Mouse (Mus musculus): ENCODE data around the gene Hsd17b3. TPM values are rescaled to one million over a fixed set of nuclear protein-coding genes. Genes with fewer than 3 reads are reported as not detected.
"Not testable (repeated sequence)": the region's sequence is repeated elsewhere in the genome, so short reads cannot be mapped to it uniquely, and the experiment has no call there.

The Hsd17b3 gene
- total RNA-seq, 1 experiment from 2014 or later: not detected

DNA sequence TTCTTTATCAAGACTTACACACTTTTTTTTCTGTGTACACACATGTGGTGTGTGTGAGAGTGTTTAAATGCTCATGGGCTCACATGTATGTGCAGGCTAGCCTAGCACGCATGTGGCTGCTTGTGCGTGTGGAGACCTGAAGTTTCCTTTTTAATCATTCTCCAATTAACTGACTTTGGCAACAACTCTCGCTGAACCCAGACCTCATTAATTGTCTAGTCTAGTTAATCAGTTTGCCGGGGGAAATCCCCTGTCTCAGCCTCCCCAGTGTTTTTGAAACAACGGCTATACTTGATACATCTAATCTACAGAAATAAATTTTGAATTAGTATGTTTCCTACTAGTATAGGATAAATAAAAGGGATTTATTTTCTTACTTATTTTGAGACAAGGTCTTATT is 3.0 kb downstream of the Hsd17b3 start:
- no peak for ATAC-seq (replicated peaks; ENCODE audit: low read depth, poor library complexity, severe bottlenecking)

DNA sequence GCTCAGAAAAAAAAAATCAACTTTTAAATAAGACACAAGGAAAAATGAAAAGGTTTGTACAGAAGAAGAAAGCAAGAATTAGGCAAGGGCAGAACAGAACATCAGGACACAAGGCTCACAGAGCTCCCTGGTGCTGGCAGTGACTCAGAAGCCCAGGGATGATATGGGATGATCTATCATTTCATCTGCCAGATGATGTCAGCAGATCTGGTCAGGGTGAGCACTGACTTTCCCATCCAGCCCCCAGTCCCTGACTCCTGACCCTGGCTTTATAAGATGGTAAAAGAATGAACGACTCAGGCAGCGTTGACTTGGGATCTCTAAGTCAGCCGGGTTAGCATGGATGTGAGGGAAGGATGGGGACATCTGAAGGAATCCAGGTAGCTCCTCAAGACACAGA is 5.7 kb downstream of the Hsd17b3 start:
- no peak for ATAC-seq (replicated peaks; ENCODE audit: low read depth, poor library complexity, severe bottlenecking)

DNA sequence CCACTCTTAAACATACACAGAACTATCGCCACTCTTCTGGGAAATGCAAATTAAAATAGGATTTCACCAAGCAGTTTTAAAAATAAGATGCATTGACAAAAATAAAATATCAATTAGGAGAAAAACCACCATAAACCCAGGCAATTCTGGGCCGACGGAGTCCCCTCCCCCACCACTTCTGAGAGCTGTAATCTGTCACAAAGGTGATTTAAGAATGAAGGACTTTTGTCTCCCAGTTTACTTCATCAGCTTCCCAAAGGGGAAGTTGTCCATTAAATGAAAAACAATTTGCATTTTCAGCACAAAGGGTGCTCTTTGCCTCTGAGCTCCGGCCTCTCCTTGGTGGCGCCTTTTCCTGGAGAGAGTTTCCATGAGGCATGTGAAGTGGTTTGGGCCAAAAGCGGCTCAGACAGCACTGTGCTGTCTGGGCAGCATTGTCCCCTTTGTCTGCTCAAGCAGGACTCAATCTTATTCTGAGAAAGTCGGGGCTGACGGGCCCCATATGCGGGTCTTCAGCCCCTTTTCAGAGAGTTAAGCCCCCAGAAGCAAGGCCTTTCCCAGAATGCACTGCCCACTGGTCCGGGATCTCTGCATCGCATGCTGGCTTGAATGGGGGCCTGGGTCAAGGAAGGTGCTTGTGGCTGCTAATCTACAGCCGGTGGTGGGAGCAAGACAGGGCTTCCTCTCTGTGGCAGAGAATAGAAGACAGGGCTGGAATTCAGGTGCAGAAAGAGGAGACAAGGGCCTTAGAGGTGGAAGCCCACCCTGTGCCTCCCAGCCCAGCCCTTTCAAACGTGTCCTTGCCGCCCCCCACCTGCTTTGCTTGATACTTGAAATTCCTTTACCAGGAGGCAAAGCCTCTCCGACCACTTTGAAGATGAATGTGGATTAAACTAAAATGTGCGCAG is 7.8 kb downstream of the Hsd17b3 start:
- no peak for ATAC-seq (replicated peaks; ENCODE audit: low read depth, poor library complexity, severe bottlenecking)

DNA sequence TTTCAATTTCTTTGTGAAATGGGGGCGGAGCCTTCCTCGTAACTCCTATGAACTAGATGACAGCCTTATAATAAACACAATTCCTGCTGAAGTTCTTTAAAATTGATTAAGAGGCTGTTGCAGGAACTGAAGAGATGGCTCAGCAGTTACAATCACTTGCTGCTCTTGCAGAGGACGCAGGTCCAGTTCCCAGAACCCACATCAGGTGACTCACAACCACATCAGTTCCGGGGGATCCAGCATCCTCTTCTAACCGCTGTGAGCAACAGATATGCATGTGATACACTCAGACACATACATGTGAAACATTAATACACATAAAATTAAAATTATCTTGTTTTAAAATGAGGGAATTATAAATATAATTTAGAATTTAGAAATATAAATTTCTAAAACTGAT is 11.4 kb downstream of the Hsd17b3 start:
- 0 out of 2 replicates have a peak, but pooled peaks have one; percentile 32 for ATAC-seq (replicated peaks; ENCODE audit: low read depth, poor library complexity, severe bottlenecking)

DNA sequence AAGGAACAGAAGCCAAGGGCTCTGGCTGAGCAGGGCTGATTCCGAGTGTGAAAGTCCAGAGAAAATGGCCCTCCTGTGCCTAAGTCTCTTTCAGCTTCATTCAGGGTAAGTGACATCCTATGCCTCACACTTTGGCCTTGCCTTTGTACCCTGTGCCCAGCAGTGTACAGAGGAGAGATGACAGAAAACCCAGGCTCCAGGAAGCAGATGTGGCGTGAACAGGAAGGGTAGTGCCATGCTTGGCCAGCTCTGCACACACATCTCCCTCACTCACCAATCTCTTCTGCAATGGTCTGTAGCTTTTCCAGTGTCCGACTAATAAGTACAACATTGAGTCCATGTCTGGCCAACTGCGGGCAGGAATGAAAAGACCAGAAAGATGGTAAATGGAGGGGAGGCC is 13.0 kb downstream of the Hsd17b3 start:
- 0 out of 2 replicates have a peak, but pooled peaks have one; percentile 22 for ATAC-seq (replicated peaks; ENCODE audit: low read depth, poor library complexity, severe bottlenecking)

DNA sequence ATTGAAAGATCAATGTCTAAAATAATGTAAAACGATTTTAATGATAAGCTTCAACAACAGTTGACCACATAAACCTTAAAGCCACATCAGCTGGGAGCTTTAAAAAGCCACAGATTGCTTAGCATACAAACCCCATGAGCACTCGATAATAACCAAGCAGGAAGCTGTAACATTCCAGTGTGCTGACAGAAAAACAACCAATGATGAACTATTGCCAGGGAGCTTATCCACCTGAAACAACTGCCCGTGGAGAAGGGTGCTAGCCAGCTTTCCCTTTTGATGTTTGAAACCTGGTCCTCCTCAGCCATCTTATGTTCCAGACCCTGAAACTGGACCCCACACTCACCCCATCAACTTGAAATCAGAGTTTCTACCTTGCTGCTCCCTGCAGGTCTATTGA is 22.4 kb downstream of the Hsd17b3 start:
- no peak for ATAC-seq (replicated peaks; ENCODE audit: low read depth, poor library complexity, severe bottlenecking)

DNA sequence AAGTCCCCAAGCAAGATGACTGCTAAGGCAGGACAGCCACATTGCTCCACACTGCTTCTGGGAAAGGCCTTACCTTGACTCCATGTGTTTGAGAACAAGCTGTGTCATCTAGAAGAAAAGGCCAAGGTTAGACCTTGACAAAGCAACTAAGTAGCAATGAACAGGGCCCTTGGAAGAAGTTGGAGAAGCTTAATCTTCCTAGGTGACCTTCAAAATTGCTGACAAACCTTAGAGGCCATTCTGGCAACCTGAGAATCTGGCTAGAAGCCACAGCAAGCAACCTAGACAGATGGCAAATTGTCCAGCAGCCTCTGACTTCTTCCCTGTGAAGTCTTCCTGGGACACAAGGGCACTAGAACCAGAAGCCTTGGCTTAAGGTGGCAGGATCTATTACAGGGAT is 24.8 kb downstream of the Hsd17b3 start:
- ATAC-seq (replicated peaks; ENCODE audit: low read depth, poor library complexity, severe bottlenecking): no peak

DNA sequence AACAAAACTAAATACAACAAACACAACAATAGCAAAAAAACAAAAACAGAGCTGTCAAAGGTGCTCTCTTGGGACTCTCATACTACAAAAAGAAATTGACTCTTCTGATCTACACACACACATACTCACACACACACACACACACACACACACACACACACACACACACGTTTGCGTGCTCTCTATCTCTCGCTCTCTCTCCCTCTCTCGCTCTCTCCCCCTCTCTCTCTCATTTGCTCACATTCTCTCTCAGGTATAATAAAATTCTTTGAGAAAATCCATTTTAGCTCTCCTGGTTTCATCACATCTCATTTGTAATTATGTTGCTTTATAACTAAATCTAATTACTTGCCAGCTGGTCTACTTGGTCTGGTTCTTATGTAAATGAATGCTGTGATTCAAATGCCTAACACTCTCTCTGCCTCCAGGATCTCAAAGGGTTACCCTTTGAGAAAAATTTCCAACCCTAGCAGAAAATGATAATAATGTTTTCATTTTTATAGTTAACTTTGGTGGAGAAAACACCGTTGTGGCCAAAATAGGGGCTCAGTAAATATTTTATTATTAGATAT is 28.0 kb downstream of the Hsd17b3 start:
- no peak for ATAC-seq (replicated peaks; ENCODE audit: low read depth, poor library complexity, severe bottlenecking)

DNA sequence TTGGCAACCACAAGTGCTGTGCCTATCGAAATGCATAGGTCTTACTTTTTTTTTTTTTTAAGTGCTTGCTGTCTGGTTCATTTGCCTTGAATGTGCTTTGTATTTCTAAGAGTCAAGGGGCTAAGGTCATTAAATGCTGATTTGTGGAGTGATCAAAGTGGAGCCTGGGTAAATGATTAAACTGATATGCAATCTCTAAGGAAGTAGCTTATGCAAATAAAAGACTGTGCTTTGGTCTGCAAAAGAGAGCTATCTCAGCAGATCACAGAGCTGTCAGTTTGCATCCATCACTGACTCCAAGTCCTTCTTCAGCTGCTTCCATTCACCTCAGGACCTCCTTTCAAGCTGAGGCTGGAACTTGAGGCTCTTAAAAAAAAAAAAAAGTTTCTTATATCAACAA is 35.1 kb downstream of the Hsd17b3 start:
- no peak for ATAC-seq (replicated peaks; ENCODE audit: low read depth, poor library complexity, severe bottlenecking)

DNA sequence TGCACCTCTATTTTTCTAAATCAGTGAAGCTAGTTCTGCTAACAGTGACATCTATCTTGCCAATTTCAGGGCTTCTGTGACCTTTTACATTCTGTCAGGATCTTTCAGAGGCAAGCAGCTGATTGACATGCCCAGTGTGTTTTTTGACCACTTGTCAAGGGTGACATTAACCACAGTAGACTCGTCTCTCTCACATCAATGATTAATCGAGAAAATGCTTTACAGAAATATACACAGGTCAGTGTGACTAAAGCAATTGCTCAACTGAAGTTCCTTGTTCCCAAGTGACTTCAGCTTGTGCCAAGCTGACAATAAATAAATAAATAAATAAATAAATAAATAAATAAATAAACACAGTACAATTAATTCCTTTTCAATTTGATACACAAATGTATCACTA is 36.7 kb downstream of the Hsd17b3 start:
- ATAC-seq (replicated peaks; ENCODE audit: low read depth, poor library complexity, severe bottlenecking): not testable (repeated sequence)

DNA sequence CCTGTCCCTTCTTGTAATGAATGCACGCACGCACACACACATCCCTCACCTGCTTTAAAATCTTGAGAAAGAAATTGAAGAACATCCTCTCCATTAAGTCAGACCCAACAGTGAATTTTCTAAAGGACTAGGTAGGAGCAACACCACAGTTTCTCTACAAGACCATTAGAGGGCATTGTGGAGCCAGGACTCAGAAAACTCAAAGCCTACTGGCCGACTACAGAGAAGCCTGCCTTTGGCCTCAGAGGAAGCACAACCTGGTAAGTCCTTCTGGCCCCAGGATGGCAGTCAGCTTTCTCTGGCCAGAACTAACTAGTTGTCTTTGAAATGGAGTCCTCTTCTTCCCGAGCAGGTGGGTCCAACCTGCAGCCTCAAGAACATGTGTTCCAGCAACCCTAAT is 38.1 kb downstream of the Hsd17b3 start:
- ATAC-seq (replicated peaks; ENCODE audit: low read depth, poor library complexity, severe bottlenecking): 0 out of 2 replicates have a peak, but pooled peaks have one; percentile 50

DNA sequence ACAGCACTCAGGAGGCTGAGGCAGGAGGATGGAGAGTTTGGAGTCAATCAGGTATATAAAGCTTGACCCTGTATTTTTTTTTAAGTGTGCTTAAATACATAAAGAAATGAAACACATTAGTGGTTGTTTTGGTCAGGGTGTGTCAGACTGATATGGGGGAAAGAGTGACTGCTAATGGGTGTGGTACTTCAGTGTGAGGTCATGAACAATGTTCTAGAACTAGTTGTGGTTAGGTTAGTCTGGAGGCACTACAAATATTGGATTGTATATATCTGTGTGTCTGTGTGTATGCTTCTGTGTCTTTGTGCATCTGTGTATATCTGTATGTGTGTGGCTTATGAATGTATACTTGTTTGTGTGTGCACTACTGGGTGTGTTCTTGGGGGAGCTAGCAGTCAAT is 39.5 kb downstream of the Hsd17b3 start:
- ATAC-seq (replicated peaks; ENCODE audit: low read depth, poor library complexity, severe bottlenecking): peak; percentile 66; the same call in 1 of the 2 replicates

DNA sequence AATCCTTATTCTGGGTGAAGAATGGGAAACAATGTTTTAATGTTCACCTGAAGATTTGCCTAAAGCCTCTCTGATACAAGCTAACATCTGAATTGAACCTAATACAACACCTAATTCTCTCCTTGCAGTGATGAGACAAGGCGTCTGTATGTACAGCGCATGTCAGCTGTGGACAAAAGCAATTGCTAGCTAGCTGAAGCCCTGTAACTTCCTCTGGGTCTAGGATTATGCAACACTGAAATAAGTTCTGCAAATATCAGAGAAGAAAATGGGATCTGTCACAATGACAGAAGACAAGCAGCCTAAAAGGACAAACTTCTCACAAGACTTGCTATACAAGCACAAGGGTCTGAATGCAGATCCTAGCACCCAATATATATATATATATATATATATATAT is 40.6 kb downstream of the Hsd17b3 start:
- peak; percentile 54; the same call in 1 of the 2 replicates for ATAC-seq (replicated peaks; ENCODE audit: low read depth, poor library complexity, severe bottlenecking)

DNA sequence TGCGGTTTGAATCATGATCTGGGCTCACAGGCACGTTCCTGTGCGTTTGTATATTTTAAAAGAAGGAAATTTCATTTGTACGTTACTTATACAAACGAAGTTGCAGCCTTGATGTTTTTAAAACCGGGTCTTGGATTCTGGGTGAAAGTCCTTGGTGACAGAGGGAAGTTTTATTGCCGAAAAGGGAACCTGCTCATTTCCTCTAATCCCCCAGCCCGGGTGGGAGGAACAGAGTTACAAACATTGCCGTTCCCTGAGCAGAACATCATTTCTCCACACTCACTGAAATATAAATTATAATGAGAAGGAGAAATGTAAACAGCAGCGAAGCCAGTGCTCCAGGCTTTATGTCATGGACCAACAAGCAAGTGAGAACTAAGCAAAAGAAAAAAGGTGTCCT is 49.1 kb downstream of the Hsd17b3 start:
- peak; percentile 46; the same call in 1 of the 2 replicates for ATAC-seq (replicated peaks; ENCODE audit: low read depth, poor library complexity, severe bottlenecking)

DNA sequence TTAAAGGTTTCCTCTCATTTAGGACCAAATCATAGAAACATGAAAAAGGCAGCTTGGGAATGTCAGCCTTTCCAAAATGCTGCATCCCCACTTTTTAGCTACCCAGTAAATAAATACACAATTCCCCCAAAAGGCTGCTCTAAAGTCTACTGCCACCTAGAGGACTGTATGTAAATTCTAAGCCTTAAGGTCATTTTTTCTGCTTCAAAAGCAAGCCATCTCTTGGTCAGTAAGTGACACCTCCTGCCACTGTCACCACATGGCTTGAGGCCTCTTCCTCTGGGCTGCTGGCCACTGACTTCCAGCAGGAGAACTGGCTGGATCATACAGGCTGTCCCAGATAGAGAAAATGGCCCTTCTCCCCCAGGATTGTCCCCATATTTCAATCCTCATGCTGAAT is 50.9 kb downstream of the Hsd17b3 start:
- ATAC-seq (replicated peaks; ENCODE audit: low read depth, poor library complexity, severe bottlenecking): 0 out of 2 replicates have a peak, but pooled peaks have one; percentile 40

DNA sequence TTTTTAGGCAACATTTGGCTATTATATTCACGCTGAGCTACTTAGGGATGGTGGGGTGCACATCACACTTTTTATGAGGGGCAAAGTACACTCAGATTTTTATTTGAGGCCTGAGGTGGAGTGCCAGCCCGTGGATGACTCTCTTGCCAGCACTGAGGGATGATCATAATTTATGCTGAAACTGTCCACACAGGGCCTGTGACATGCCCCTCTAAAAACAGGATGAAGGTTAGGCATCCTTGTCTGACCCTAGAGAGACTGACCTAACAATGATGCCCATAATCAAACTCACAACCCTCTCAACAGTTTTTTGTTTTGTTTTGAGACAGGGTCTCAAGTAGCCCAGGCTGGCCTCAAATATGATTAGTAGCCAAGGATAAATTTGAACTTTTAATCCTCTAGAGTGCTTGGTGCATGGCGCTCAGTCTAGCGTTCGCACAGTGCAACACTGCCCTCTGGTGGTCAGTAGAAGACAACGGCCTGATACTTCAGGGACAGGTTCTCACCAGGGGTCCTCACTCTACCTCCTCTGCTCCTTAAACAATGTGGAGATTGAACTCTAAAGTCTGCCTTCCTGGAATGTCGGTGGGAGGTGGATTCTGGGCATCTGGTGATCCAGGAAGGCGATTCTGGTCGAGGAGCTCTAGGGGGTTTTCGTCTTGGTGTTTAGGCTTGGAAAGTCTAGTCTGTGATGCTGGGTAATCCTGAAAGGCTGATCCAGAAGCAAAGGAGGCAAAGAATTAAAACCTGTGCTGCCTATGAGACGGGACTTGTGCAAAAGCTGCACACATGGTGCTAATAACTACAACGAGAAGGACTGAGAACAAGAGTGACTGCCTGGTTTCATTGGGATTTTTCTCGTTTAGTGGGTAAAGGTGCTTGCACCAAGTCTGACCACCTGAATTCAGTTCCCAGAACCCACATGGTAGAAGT is 52.7 kb downstream of the Hsd17b3 start:
- ATAC-seq (replicated peaks; ENCODE audit: low read depth, poor library complexity, severe bottlenecking): peak; percentile 91

DNA sequence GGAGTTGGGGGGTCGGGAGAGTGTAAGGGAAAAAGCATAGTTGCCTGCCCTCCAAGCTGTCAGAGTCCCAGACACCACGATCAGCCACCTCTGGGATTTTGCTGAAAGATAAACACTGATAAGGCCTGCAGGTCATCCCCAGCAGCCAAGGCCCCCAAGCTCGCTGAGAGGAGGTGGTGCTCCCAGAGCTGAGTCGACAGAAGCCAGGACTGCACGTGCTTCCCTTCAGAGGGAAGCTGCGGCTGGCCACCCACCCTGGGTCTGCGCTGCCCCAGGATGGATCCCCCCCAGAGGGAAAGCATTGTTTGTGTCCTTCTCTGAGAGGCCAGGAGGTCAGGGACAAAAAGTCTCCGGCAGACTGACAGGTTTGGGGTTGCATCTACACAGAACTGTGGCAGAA is 54.0 kb downstream of the Hsd17b3 start:
- no peak for ATAC-seq (replicated peaks; ENCODE audit: low read depth, poor library complexity, severe bottlenecking)

DNA sequence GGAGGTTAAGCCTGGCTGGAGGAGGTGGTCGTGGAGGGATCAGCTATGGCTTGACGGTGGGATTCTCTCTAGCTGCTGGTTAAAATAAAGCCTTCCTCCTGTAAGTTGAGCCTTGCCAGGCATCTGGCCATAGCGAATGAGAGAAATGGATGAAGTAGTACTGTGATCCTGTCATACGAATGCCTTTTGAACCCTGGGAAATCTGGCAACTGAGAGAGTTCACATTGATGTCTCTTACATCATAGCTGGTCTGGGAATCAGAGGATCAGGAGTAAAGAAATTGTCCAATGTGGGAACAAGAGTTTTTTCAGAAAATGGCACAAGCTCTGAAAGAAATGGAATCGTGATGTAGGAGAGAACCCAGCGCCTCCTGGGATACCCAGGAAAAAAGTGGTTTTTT is 55.1 kb downstream of the Hsd17b3 start:
- no peak for ATAC-seq (replicated peaks; ENCODE audit: low read depth, poor library complexity, severe bottlenecking)

DNA sequence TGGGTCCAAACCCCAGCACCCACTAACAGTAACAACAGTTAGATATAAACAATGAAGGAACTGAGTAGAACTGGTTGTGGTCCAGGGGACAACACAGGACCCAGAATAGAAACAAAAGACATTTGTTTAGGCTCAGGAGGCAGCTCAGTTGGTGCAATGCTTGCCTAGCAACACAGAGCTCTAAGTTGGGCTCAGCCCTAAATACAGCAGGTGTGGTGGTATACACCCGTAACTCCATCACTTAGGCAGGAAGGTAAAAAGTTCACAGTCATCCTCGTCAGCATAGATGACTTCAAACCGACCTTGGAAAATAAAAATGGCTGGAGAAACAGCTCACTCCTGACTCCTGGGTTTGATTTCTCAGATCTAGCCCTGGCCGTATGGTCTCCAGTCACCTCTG is 55.8 kb downstream of the Hsd17b3 start:
- no peak for ATAC-seq (replicated peaks; ENCODE audit: low read depth, poor library complexity, severe bottlenecking)

DNA sequence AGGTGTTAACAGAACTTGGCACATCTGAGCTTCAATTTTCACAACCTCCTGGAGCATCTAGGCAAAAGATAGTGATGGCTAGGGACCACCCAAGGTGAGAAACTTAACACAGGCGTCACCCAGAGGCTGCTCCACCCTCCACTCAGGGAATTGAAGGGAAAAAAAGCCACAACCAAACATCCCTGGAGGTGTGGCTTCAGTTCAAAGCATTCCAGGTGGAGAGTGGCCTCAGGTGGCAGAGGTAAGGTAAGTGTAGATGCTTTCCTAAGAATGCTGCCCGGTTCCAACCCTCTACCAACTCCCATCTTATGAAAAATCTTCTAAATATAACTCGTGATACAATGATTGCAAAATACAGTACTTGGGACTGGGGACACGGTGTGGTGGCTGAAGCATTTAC is 57.8 kb downstream of the Hsd17b3 start:
- ATAC-seq (replicated peaks; ENCODE audit: low read depth, poor library complexity, severe bottlenecking): no peak
